ENCODE assay signal across 8 mouse cellular contexts in genomic region chr8:127495226-127495780, GRCm38 (mm10).
DNase-seq lines count a peak whose midpoint lies in the region; ATAC-seq and TF ChIP-seq lines count a peak whose summit lies in the region.

No protein-coding gene starts in this region.

- no peaks in the 10 kb centered on the region for H3K36me3 ChIP-seq in kidney, adult 2 months (ENCODE audit: control insufficient read depth, insufficient read depth, low read length)
- H3K36me3 ChIP-seq in ES-E14 (ENCODE audit: control insufficient read depth, insufficient read depth, low read length, poor library complexity, severe bottlenecking), result no peaks in the 10 kb centered on the region
- H3K36me3 ChIP-seq in embryonic facial prominence, embryonic 10.5 days (replicated peaks), result no peaks in the 10 kb centered on the region

- in situ Hi-C loops in ES-E14 (cut with MboI; ENCODE audit: low sequenced_read_pairs in 2 of 2, unreplicated experiment in 2 of 2), result no loop called here

- peak; percentile 52 for DNase-seq in kidney, adult 2 months
- no peak for DNase-seq in kidney, adult 11 months
- peak; percentile 11 for DNase-seq in ES-E14 (ENCODE audit: low read depth, low spot score)
- peak; percentile 58 for DNase-seq in embryonic facial prominence, embryonic 10.5 days (ENCODE audit: low spot score)
- peak; percentile 49 for DNase-seq in naive thymus-derived CD4-positive, alpha-beta T cell, adult 2 months (ENCODE audit: low read depth)
- DNase-seq in B cell, adult 2 months, result no peak
- DNase-seq in frontal cortex, postnatal 25 days (ENCODE audit: low spot score in 2 of 2), result no peak

- WGBS in kidney, adult 2 months, result 58% methylated on average over 4 of the region's 4 CpGs
- WGBS in embryonic facial prominence, embryonic 10.5 days, result 65% methylated on average over 4 of the region's 4 CpGs

- no peak overlapping the region for H3K4me3 ChIP-seq in kidney, adult 2 months (ENCODE audit: insufficient read depth, low read depth, low read length)
- no peak overlapping the region for H3K4me3 ChIP-seq in ES-E14 (ENCODE audit: insufficient read depth in 1 of 2, low read depth in 1 of 2, low read length in 2 of 2, poor library complexity in 1 of 2, severe bottlenecking in 1 of 2)
- no peak overlapping the region for H3K4me3 ChIP-seq in embryonic facial prominence, embryonic 10.5 days

- H3K27ac ChIP-seq in kidney, adult 2 months (ENCODE audit: insufficient read depth, low read depth, low read length), result no peak overlapping the region
- H3K27ac ChIP-seq in ES-E14 (ENCODE audit: insufficient read depth, low read depth, low read length, poor library complexity, severe bottlenecking), result no peak overlapping the region
- H3K27ac ChIP-seq in embryonic facial prominence, embryonic 10.5 days (replicated peaks), result no peak overlapping the region

- TF ChIP-seq CTCF in kidney, adult 2 months (conservative IDR thresholded peaks at IDR 0.05; ENCODE audit: insufficient read depth, insufficient read length, low read depth, low read length), result no peak

- TF ChIP-seq POLR2A in kidney, adult 2 months (IDR thresholded peaks at IDR 0.05; ENCODE audit: low read depth, low read length), result no peak

- no peaks in the 10 kb centered on the region for H3K4me1 ChIP-seq in kidney, adult 2 months (ENCODE audit: control insufficient read depth, insufficient read depth, low read length)
- peaks cover 0 to 6% of the 10 kb centered on the region in 2 experiments; a peak in 2 of 4 replicates for H3K4me1 ChIP-seq in ES-E14 (ENCODE audit: control insufficient read depth in 2 of 2, insufficient read depth in 2 of 2, low read length in 2 of 2, poor library complexity in 1 of 2)
- peaks cover 35% of the 10 kb centered on the region for H3K4me1 ChIP-seq in embryonic facial prominence, embryonic 10.5 days

- H3K9ac ChIP-seq in ES-E14 (ENCODE audit: insufficient read depth, low read depth, low read length, poor library complexity, severe bottlenecking), result no peak overlapping the region

- ATAC-seq in erythroid progenitor cell, adult 5-6 weeks (replicated peaks; ENCODE audit: low FRiP score, poor library complexity, severe bottlenecking), result no peak

- H3K9me3 ChIP-seq in ES-E14 (ENCODE audit: control insufficient read depth, insufficient read depth, low read depth, low read length), result no peaks in the 10 kb centered on the region
- no peaks in the 10 kb centered on the region for H3K9me3 ChIP-seq in embryonic facial prominence, embryonic 10.5 days

- no peaks in the 10 kb centered on the region for H3K27me3 ChIP-seq in kidney, adult 2 months (replicated peaks; ENCODE audit: control insufficient read depth, insufficient read depth, low read length)
- no peaks in the 10 kb centered on the region for H3K27me3 ChIP-seq in embryonic facial prominence, embryonic 10.5 days (replicated peaks; ENCODE audit: low read depth, poor library complexity, severe bottlenecking)

TF ChIP-seq in ES-E14, 5 proteins besides CTCF, POLR2A, EP300 and RAD21:
- no peak for TF ChIP-seq ZC3H11A (IDR thresholded peaks at IDR 0.05; ENCODE audit: borderline replicate concordance, low read depth, low read length)
- TF ChIP-seq ZNF384 (IDR thresholded peaks at IDR 0.05; ENCODE audit: low read depth, low read length), result no peak
- no peak for TF ChIP-seq HCFC1 (IDR thresholded peaks at IDR 0.05; ENCODE audit: borderline replicate concordance, insufficient read depth, low read length)
- TF ChIP-seq CHD2 (IDR thresholded peaks at IDR 0.05; ENCODE audit: low read depth, low read length), result no peak
- no peak for TF ChIP-seq MAFK (IDR thresholded peaks at IDR 0.05; ENCODE audit: insufficient read depth, low read depth, low read length)

Comparison
In these comparisons a context has a peak if more than half of its experiments do, and no peak if none do; other contexts are left out.
1. DNase-seq: peak in kidney, adult 2 months (single experiment), ES-E14 (single experiment), embryonic facial prominence, embryonic 10.5 days (single experiment) and naive thymus-derived CD4-positive, alpha-beta T cell, adult 2 months (single experiment); none in kidney, adult 11 months (single experiment), B cell, adult 2 months (0 of 2) and frontal cortex, postnatal 25 days (0 of 2).